Mouse (Mus musculus): ENCODE measurements at regions not wholly inside any gene's neighbourhood (a gene's known extent, or its start where the extent isn't known, plus 50 kb on each side); places are given as distances from the start of the nearest gene placed in this dataset.

DNA sequence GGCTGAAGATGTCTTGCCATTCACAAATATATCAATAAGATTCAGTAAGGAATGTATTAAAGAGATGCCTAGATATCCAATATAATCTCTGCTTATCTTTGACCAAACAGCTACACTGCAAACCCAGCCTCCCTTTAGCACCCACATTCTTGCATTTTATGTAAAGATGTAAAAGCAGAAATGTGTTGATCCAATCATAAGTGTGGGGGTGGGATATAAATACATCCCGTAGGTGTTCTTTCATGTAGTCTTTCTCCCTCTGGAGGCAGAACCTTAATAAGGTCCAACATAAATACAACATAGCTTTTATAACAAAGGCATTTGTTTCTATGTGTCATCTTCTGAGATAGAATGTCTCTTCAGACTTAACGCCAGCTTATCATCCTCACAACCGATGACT is 637.1 kb upstream of the Flrt2 start:
- DNase-seq = no peak

DNA sequence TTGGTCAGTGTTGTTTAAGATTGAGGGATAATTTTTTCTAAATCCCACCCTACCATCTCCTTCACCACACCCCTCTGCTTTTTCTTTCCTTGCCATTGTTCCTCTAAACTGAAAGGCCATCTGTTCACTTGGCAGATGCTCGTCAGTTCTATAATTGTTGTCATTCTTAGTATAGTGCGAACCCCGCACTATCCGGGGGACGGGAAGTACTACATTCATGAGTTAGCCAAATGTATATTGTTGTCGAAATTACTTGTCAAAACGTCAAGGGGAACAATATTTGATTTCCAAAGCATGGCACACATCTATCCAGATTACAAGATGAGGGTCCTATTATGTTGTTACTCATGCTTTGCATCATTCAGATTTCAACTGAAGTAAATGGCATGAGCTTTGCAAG is 635.1 kb upstream of the Flrt2 start:
- DNase-seq = no peak

DNA sequence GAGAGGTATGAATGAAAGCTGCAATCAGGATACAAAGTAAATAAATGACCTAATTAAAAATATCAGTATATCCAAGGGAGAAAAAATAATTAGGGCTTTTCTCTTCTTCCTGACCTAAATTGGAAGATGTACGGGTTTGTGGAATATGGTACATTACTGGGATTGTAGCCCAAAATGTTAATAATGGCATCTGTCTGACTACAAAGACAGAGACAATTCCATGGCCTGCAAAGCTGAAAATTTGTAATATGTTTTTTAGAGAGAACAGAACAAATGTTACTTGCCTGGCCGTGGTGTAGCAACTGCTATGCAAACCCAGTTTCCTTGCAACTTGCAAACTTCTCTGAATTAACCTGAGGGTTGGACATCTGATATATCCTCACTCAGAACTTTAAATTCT is 632.6 kb upstream of the Flrt2 start:
- no peak for DNase-seq

DNA sequence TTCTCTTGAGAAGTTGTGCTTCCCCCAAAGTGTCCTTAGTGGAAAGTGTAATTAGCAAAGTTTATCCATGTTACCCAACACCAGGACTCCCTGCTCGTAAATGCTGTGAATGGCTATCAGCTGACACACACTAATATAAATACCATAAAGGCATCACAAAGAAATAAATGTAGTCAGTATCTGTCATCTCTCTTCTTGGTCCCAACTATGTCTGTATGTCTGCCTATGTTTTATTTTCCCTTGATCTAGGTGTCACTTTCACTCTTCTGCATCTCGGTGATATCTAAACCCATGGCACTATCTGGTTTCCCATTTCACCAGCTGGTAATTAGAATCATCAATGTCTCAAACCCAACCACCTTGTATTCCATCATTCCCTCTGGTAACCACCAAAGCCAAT is 619.7 kb upstream of the Flrt2 start:
- no peak for DNase-seq

DNA sequence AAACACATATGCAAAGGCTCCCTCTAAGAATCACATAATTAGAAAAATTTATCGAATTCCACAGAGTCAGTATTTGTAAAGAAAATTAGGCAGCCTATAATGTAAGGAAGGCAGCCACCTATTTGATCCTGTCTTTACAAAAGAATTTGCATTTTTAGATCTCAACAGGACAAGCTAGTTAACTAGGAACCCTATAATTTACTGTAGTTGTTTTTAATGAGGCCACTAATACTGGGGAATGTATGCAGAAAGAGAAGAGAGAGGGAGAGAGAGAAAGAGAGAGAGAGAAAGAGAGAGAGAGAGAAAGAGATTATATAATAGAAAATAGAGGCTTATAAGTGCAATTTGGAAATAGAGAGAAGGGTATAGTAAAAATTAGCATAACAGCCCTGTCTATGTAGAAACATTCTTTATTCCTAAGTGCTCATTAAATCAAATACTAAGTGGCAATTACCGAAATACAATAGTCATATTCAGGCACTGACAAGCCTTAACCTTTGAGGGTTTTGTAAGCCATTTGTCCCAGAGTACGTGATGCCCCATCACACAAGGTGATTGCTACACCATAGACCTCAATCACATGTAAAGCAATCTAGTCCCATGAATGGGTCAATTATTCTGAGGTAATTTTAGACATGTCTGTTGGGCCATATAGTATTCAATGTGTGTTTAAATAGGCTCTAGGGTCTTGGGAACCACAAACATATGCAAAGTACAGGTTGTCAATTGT is 572.6 kb upstream of the Flrt2 start:
- no peak for DNase-seq

DNA sequence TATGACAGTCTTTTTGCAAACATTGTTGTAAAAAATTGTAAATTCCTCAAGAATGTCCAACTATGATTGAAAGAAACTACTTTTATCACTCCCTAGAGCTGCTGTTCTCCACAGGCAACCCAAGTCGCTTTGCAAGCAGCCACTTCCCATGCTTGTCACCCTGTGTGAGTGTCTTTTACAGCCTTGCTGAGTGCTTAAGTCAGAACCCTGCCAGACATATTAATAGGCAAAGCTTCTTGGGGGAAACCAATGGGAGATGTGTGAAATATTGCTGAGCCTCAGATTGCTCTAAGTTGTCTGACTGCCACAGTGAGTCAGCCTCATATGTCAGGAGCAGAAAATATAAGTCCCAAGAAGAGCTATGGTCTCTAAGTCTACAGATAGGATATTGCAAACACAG is 559.2 kb upstream of the Flrt2 start:
- no peak for DNase-seq

DNA sequence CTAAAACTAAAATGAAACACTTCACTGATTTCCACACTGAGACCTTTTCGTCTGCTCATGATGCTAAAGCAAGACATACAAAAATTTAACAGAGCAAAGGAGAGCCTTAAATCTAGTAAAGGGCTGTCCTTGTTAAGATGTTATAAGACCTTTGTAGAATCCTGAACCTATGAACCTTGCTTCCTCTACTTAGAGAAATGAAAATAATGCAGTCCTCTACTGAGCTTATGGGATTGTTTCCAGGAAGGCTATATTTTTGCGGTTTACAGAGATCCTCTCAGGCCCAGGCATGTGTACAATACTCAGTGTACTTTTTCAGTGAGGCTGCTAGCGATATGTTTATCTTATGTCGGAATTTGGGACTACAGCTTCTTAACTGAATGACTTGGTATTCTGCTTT is 558.5 kb upstream of the Flrt2 start:
- no peak for DNase-seq

DNA sequence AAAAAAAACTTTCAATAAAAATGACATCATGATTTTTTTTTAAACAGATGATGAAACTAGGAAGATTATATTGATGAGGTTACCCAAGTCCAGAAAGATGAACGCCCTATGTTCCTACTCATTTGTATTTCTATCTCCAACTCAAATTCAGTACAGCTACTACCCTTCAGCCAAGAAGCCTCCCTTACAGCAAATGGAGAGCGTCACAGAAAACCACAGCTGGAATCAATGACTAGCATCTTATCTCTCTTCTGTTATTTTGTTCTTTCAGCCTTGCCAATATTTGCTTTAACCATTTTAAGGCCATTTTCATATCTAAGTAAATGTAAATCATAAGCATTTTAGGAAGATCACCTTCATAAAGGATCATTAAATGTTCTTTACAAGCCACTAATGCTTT is 553.9 kb upstream of the Flrt2 start:
- no peak for DNase-seq

DNA sequence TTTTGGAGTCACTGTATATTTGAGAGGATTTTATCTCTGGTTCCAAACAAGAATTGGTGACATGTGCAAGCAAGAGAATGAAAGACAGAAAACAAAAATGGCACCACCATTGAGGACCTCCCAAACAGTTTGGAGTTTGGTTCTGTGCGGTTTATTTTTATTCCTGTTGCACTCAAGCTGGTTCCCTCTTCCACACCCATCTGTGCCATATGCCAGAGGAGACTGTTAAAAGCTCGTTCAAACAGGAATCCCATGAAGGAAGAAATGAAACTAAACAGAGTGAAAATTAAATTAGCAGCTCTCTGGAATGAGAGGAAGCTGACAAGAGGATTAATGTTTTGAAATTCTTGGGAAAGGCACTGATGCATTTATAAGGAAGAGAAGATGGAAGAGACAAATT is 521.0 kb upstream of the Flrt2 start:
- no peak for DNase-seq

DNA sequence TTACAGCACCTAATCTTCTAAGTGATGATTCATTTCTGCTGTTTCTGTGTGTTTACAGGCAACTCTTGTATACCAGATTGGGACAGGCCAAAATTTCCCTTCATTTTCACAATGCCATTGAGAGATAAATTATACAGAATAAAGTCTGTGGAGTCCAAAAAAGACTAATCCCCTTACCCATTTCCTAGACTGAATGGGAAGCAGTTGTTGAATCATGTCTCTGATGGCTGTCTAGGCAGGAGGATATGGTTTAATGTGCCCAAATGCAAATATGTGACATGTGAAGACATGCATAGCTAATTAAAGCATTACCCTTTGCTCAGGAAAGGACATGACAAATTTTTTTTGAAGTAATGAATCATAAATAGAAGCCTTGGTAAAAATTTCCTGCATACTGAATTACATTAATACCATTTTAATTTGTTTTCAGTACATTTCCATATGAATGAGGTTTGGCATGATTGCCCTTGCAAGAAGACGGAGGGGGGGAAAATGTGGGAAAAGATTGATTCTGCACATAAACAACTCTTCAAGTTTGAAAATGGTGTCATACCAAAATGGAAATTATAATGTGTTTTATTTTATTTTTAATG is 518.1 kb upstream of the Flrt2 start:
- DNase-seq = no peak

DNA sequence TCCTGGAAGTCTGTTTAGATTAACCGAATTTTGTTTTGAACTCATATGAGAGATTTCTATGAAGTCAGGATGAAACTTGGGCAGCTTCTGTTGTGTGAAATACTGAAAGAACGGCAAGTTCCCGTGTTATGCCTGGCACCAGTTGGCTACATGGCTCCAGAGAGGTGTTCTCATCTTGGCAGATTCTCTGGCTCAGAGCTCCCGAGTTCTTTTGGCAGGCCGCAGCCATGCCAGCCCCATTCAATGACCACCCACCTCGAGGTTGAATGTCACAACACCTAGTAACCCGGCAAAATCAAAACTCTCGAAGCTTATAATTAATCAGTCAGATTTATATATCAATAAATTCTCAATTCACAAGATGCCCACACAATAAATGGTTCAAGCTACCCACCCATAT is 489.5 kb upstream of the Flrt2 start:
- DNase-seq = no peak

DNA sequence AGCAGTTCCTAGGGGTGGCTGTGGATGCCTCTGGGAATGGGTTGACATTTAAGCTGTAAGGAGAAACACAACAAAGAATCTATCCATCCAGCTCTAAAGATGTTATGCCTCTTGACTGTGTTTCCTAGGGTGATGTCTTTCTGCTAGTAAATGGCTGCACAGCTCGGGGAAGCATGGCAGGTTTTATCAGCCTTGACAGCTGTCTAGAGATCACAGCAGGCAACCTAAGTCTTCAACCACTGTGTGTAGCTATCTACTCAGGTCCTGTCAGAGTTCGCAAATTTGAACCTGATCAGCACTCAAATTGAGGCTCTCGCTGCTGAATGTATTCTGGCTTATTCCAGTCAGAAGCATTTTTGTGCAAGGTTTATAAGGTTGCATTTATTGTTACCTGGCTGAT is 486.9 kb upstream of the Flrt2 start:
- no peak for DNase-seq

DNA sequence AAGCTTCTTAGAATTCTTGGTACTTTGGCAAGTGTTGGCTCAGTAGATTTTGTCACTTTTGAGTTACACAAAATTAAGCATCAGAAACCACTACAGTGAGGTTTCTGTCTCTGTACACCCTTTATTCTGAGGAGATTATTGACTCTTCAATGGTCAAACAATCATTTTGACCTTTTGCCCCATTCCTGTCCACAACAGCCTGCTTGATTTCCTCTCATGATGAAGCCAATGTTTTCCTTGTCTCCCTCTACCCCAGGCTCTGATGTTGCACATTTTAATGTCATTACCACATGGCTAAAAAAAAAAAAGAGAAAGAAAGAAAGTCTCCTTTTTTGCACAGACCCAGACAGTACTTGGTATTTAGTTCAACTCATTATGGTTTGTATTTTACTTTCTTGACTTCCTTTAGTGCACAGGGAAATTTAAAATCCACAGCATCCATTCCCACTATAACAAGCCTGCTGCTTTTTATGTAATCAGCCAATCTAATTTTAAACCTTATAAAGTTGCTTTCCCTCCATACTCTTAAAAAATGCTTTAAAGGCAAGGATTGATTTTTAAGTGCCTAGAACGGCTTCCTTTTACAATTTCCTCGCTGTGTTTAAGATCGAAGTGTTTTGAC is 452.8 kb upstream of the Flrt2 start:
- DNase-seq = no peak

DNA sequence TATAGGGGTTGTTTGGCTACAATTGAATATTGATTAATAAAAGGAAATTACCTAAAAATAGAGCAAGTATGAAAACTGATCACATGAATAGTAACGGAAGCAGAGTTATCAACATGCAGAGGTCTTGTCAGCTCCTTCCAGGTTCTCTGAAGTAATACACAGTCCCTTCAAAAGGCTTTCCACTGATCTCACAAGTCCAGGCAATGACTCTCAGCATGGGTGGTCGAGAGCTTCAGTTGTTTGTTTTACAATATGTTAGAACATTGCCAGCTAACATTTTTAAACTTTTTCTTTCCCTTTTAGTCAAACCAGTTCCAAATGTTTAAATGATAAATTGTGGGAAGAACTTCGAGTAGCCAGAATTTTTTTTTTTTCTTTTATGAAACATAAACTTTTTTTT is 424.8 kb upstream of the Flrt2 start:
- no peak for DNase-seq

DNA sequence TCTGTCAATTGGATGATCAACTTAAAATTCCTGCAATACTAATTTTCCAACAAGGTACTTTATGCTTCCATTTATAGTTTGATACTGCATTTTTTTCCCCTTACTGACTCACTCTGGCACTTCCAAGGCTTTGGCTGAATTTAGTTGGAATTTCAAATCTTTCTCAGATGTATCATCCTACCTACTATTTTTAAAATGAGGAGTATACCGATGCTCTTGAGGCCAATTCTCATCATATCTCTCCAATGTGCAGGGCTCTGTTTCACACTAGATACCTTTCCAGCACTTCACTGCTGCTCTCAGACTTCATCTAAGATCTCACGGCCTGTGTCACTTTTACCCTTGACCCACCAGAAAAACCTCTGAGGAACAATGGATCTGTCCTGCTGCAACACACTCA is 386.6 kb upstream of the Flrt2 start:
- DNase-seq = no peak

DNA sequence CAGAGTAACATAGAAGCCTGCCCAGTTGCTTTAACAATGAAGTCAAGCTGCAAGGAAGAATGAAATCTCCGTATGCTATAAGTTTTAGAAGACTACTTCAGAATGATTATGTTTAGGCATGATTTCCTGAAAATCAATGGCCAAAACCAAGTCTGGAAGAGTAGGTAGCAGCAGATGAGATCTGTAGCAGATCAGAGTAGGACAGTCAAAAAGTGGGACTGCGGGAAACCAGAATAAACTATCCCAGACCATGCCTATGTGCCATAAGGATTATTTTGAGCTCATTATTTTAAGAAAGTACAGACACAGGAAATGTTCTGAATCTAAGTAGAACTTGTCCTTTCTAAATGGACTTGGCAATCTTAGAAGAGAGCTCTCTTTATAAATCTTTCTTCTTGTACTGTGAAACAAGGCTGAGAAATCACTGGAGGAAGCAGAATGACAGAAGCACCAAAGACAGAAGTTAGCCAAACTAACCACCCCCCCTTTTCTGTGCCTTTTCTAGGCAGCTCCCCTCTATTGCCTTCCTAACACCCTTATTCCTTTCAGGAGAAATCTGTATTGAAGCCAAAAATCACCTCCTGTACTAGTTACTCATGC is 376.8 kb upstream of the Flrt2 start:
- DNase-seq = no peak

DNA sequence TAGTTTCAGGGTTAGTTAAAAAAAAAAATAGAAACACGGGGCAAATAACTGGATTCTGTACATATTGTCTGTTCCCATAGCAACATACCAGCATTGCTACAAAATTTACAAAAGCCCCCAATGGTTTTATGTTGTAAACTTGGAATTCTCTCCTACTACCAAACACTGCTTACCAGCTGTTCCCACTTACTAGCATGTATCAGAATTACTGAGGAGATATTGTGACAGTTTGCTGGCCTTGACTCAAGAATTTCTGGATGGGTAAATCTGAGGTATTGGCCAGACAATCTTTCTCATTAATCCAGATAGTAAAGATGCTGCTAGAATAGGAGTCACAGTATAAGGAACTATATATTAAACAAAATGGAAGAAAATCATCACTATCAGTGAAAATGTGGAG is 375.2 kb upstream of the Flrt2 start:
- no peak for DNase-seq

DNA sequence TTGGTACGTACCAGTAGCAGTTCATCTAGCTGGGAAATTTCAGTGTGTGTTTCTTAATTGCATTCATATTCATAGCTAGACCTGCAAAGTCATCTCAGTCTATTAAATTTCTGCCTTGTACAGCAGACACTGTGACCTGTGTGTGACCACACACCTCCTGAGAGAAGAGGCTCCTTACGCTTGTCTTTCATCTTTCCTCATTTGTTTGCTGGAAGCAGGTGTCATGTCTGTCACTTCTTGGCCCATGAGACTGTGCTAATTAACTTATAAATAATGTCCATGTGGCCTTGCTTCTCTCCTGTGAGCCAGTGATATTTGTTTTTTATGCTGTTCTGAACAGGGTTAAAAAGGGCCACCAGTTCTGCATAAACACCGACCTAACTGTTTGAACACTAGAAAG is 370.3 kb upstream of the Flrt2 start:
- no peak for DNase-seq

DNA sequence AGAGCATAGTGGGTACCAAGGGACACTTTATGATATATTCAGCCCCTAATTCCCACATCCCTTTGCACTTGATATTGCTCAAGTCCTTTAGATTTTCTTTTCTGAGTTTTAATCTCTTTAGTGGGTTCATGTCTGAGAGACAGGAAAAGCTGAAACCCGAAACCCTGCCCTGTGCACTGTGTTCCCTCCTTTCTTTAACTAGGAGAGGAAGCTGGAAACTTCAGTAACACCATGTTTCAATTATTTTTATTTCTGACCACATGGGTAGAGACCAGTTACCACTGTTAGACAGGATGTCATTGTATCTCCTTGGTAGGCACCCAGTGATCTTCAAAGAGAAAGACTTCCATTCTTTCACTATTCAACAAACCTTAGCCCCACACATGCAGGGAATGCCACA is 362.4 kb upstream of the Flrt2 start:
- DNase-seq = no peak

DNA sequence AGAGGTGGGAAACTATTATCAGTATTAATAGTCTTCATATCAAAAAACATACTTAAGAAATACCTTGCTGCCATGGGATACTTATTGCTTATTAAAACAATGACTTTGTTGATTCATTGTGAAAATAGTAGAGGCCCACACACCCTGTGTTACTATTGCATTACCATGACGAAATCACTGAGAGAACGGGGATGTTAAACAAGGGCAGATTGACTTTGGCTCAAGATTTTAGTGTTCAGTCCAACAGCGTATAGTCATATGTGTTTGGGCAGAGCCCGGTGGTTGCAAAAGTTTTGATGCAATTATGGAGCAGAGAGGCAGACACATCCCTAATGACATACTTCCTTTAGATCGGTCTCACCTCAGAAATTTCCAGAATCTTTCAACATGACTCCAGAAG is 344.2 kb upstream of the Flrt2 start:
- no peak for DNase-seq

DNA sequence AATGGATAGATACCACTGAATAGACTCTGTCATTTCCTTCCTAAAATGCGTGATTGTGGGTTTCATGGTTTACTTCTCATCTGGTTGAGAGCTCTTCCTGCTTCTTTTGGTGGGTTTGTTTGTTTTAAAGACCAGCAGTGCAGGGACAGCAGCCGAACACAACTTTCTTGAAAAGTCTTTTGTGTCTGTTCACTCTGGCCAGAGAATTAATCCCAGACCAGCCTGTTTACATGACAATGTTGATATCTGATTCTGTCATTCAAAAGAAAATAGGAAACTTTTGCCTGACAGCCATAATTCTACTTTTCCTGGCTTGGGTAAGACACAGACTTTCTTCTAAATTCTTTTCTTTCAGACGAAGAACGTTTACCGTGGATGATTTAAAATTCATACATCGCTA is 336.9 kb upstream of the Flrt2 start:
- no peak for DNase-seq

DNA sequence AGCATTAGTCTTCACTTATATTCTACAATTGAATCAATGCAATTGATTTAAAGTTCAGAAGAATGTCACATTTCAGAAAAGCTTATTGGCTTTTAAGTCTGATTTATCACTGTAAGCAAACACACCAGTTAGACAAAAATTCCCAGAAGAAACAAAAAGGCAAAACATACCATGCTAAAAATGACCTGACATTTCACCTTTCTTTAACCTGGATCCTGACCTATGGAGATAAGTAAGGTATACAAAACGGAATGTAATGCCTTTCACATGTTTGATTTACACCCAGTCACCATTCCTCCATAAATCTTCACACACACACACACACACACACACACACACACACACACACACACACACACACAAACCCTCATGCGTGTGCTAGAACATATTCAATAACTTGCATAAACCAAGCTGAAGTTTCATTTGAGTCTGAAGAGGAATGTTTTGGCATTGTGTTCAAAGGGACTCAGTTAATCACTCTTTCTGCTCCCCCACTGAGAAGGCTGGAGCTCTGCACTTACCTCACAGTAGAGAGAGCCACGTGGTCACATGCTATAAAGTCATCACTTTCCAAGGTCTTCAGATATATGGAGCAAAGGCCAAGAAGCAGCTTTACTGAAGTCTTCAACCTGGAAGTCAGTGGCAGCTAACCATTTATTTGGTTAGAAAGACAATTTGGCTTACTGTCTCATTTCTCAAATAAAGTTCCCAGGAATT is 307.6 kb upstream of the Flrt2 start:
- DNase-seq = no peak

DNA sequence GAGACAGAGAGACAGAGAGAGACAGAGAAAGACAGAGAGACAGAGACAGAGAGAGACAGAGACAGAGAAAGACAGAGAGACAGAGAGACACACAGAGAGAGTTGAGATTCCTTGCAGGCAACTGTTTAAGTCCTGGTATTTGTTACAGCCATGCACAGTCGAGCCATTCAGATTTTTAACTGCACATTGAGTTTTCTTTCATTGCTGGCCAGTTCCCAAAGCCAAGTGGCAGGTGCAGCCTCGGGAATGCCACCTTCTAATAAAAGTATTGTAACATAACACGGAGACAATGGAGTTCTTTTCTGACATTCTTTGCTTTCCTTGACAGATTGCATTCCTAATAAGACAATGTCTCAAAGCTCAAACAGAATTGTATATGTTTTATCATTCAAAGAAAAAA is 306.3 kb upstream of the Flrt2 start:
- DNase-seq = no peak
